ENCODE assay signal across 21 mouse cellular contexts in genomic region chr11:67805538-67805937, GRCm38 (mm10). TPM values are rescaled to one million over a fixed set of nuclear protein-coding genes. Genes with fewer than 3 reads are reported as not detected.
A peak's percentile ranks its signal among the peaks of the same experiment; 100 is the strongest.
DNase-seq lines count a peak whose midpoint lies in the region; ATAC-seq and TF ChIP-seq lines count a peak whose summit lies in the region.
"Had no signal": no experiment of that assay in that cellular context is flagged by ENCODE, and none has a peak within 500 bp of the region (broad histone marks: within the 10 kb centered on the region; RNA-seq: fewer than 3 reads in every experiment).

No protein-coding gene starts in this region.

- no peak for ATAC-seq in forebrain, embryonic 12.5 days (ENCODE audit: low FRiP score)
- ATAC-seq: activated CD4-positive, CD25-positive, alpha-beta regulatory T cell, adult 4 months; forebrain, embryonic 14.5 days; intestine, embryonic 15.5 days had no signal

- H3K27ac ChIP-seq in layer of hippocampus, adult 2 months, result no peak overlapping the region
- H3K27ac ChIP-seq in forebrain, embryonic 12.5 days, result no peak overlapping the region
- H3K27ac ChIP-seq: embryonic facial prominence, embryonic 15.5 days; intestine, embryonic 15.5 days; liver, embryonic 13.5 days; neural tube, embryonic 13.5 days had no signal

- TF ChIP-seq CTCF in layer of hippocampus, adult 2 months (conservative IDR thresholded peaks at IDR 0.05), result peak; percentile 55

- H3K36me3 ChIP-seq in forebrain, embryonic 12.5 days (replicated peaks), result no peaks in the 10 kb centered on the region
- H3K36me3 ChIP-seq: embryonic facial prominence, embryonic 15.5 days; G1E; intestine, embryonic 15.5 days; liver, embryonic 13.5 days; neural tube, embryonic 13.5 days had no signal

- H3K9me3 ChIP-seq in forebrain, embryonic 12.5 days, result no peaks in the 10 kb centered on the region
- H3K9me3 ChIP-seq: embryonic facial prominence, embryonic 15.5 days; intestine, embryonic 15.5 days; liver, embryonic 13.5 days; neural tube, embryonic 13.5 days had no signal

- H3K9ac ChIP-seq in forebrain, embryonic 12.5 days, result no peak overlapping the region
- H3K9ac ChIP-seq: embryonic facial prominence, embryonic 15.5 days; intestine, embryonic 15.5 days; liver, embryonic 13.5 days; neural tube, embryonic 13.5 days had no signal

- 95% methylated on average over 1 of the region's 1 CpGs for WGBS in forebrain, embryonic 12.5 days

- no peaks in the 10 kb centered on the region for H3K27me3 ChIP-seq in forebrain, embryonic 12.5 days
- H3K27me3 ChIP-seq: embryonic facial prominence, embryonic 15.5 days; intestine, embryonic 15.5 days; liver, embryonic 13.5 days; neural tube, embryonic 13.5 days had no signal

- DNase-seq in layer of hippocampus, adult 2 months (ENCODE audit: low spot score in 2 of 2), result no peak
- no peak for DNase-seq in layer of hippocampus, postnatal 36 days
- peak; percentile 8 for DNase-seq in thymus, postnatal 14 days
- no peak for DNase-seq in thymus, postnatal 36 days
- peak; percentile 42 for DNase-seq in ZHBTc4 (ENCODE audit: low read depth, low spot score)
- no peak for DNase-seq in spleen, adult 18-20 months
- DNase-seq: cerebellum, adult 8-10 months; gastrocnemius, postnatal 10 days; kidney, postnatal 4 days; liver, embryonic 13.5 days had no signal

- H3K4me2 ChIP-seq in forebrain, embryonic 12.5 days, result no peak overlapping the region
- H3K4me2 ChIP-seq: embryonic facial prominence, embryonic 15.5 days; heart, embryonic 11.5 days; intestine, embryonic 15.5 days; liver, embryonic 13.5 days; neural tube, embryonic 13.5 days had no signal

- no peak overlapping the region for H3K4me3 ChIP-seq in layer of hippocampus, adult 2 months
- no peak overlapping the region for H3K4me3 ChIP-seq in forebrain, embryonic 12.5 days (replicated peaks)
- H3K4me3 ChIP-seq: embryonic facial prominence, embryonic 15.5 days; intestine, embryonic 15.5 days; liver, embryonic 13.5 days; neural tube, embryonic 13.5 days had no signal

- H3K4me1 ChIP-seq in forebrain, embryonic 12.5 days, result no peaks in the 10 kb centered on the region
- H3K4me1 ChIP-seq: intestine, embryonic 15.5 days; liver, embryonic 13.5 days; neural tube, embryonic 13.5 days had no signal

RNA-seq across cellular contexts. Expression of gene Dhrs7c, which starts 7.6 kb away (rescaled TPM):
- not detected for total RNA-seq in layer of hippocampus, adult 2 months (2021)
- not detected for total RNA-seq in layer of hippocampus, postnatal 36 days (2021)
- polyA plus RNA-seq in forebrain, embryonic 12.5 days (2016; fragmentation: Nextera tagmentation; extraction: Ambion mirVana), result not detected in 2 replicates
- total RNA-seq: G1E; hematopoietic stem cell, adult 5-6 weeks; megakaryocyte progenitor cell, adult 5-6 weeks had no signal
- polyA plus RNA-seq: activated CD4-positive, CD25-positive, alpha-beta regulatory T cell, adult 4 months; forebrain, embryonic 14.5 days; G1E; liver, embryonic 13.5 days; neural tube, embryonic 13.5 days had no signal

RNA-seq across cellular contexts. Expression of gene Gsg1l2, which starts 31.1 kb away (rescaled TPM):
- total RNA-seq in layer of hippocampus, adult 2 months (2021), result not detected
- not detected for total RNA-seq in layer of hippocampus, postnatal 36 days (2021)
- polyA plus RNA-seq in forebrain, embryonic 12.5 days (2016; fragmentation: Nextera tagmentation; extraction: Ambion mirVana), result not detected in 2 replicates
- total RNA-seq: adrenal gland, postnatal 4 days; G1E; gastrocnemius, postnatal 10 days; hematopoietic stem cell, adult 5-6 weeks; megakaryocyte progenitor cell, adult 5-6 weeks had no signal
- polyA plus RNA-seq: activated CD4-positive, CD25-positive, alpha-beta regulatory T cell, adult 4 months; embryonic facial prominence, embryonic 15.5 days; forebrain, embryonic 14.5 days; G1E; heart, embryonic 11.5 days; intestine, embryonic 15.5 days; liver, embryonic 13.5 days; neural tube, embryonic 13.5 days had no signal

RNA-seq across cellular contexts. Expression of gene Glp2r, which starts 34.6 kb away (rescaled TPM):
- 1 to 10 TPM; 1.7 to 2.7 TPM for total RNA-seq in layer of hippocampus, adult 2 months (2021)
- 1 to 10 TPM; 1.9 to 2.7 TPM for total RNA-seq in layer of hippocampus, postnatal 36 days (2021)
- polyA plus RNA-seq in forebrain, embryonic 12.5 days (2016; fragmentation: Nextera tagmentation; extraction: Ambion mirVana), result not detected in 2 replicates
- total RNA-seq: hematopoietic stem cell, adult 5-6 weeks; megakaryocyte progenitor cell, adult 5-6 weeks had no signal
- polyA plus RNA-seq: activated CD4-positive, CD25-positive, alpha-beta regulatory T cell, adult 4 months; G1E had no signal

Comparison
In these comparisons a context has a peak if more than half of its experiments do, and no peak if none do; other contexts are left out.
1. DNase-seq: peak in thymus, postnatal 14 days (single experiment) and ZHBTc4 (single experiment); none in layer of hippocampus, adult 2 months (0 of 2), layer of hippocampus, postnatal 36 days (0 of 2), thymus, postnatal 36 days (0 of 2) and spleen, adult 18-20 months (0 of 2).